Mouse (Mus musculus): ENCODE data around the gene Sap18. TPM values are rescaled to one million over a fixed set of nuclear protein-coding genes. Genes with fewer than 3 reads are reported as not detected.
"Not testable (repeated sequence)": the region's sequence is repeated elsewhere in the genome, so short reads cannot be mapped to it uniquely, and the experiment has no call there.

The Sap18 gene
- polyA plus RNA-seq, 1 experiment = 6.2 TPM

- Histone ChIP-seq H3K4me3 (ENCODE audit: extremely low read depth, insufficient read depth, insufficient read length) (no peak overlapping the region), H3K27me3 (ENCODE audit: control insufficient read depth, insufficient read depth, low read length) (no peaks in the 10 kb centered on the region), H3K4me1 (ENCODE audit: control insufficient read depth, insufficient read depth, insufficient read length) (no peaks in the 10 kb centered on the region), H3K36me3 (ENCODE audit: control insufficient read depth, insufficient read depth, low read length) (peaks cover 19% of the 10 kb centered on the region), H3K27ac (ENCODE audit: insufficient read depth, low read length) (no peak overlapping the region)
- no peak for TF ChIP-seq POLR2A (IDR thresholded peaks at IDR 0.05; ENCODE audit: low read depth, low read length)
- no peak for TF ChIP-seq CTCF (IDR thresholded peaks at IDR 0.05; ENCODE audit: extremely low read depth, insufficient read depth, insufficient read length, insufficient replicate concordance)
- 96% methylated on average over 2 of the region's 2 CpGs for WGBS
- DNase-seq (ENCODE audit: low read depth in 1 of 2, low spot score in 2 of 2) = no peak
Observed at GRCm38 (mm10) chr14:57848646-57849045, 50.7 kb downstream of the Sap18 start.

DNA sequence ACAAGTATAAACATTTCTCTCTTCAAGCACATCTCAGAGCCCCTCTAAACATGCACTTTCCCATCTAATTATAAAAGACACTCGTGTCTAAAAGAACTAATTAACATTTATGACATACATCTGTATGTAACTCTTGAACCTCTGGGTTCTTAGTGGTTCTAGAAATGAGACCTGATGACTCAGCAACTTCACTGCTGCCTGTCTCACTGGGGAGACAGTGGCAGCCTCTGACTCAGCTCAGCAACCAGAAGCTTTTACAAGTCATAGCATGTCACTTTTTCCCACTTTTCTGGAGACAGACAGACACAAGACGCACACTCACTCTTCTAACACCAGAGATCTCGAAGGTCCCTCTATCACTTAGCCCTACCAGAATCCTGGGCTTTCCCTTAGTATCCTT lies 52.4 kb downstream of the Sap18 start:
- WGBS = 82% methylated on average over 3 of the region's 3 CpGs

GRCm38 (mm10) chr14:57852961-57853360 lies 55.0 kb downstream of the Sap18 start:
- H3K27me3 ChIP-seq (ENCODE audit: control insufficient read depth, insufficient read depth, low read length) = no peaks in the 10 kb centered on the region
- H3K4me3 ChIP-seq (ENCODE audit: extremely low read depth, insufficient read depth, insufficient read length) = no peak overlapping the region
- no peak for DNase-seq (ENCODE audit: low read depth in 1 of 2, low spot score in 2 of 2)
- peaks cover 14% of the 10 kb centered on the region for H3K36me3 ChIP-seq (ENCODE audit: control insufficient read depth, insufficient read depth, low read length)
- no peak for TF ChIP-seq POLR2A (IDR thresholded peaks at IDR 0.05; ENCODE audit: low read depth, low read length)
- no peak for TF ChIP-seq CTCF (IDR thresholded peaks at IDR 0.05; ENCODE audit: extremely low read depth, insufficient read depth, insufficient read length, insufficient replicate concordance)
- no peaks in the 10 kb centered on the region for H3K4me1 ChIP-seq (ENCODE audit: control insufficient read depth, insufficient read depth, insufficient read length)
- no peak overlapping the region for H3K27ac ChIP-seq (ENCODE audit: insufficient read depth, low read length)
- WGBS = 97% methylated on average over 2 of the region's 2 CpGs

More for the DNA sequence above, 52.4 kb downstream of the Sap18 start:
- no peaks in the 10 kb centered on the region for H3K27me3 ChIP-seq (ENCODE audit: control insufficient read depth, insufficient read depth, low read length)
- DNase-seq (ENCODE audit: low read depth in 1 of 2, low spot score in 2 of 2) = no peak
- H3K27ac ChIP-seq (ENCODE audit: insufficient read depth, low read length) = no peak overlapping the region
- no peaks in the 10 kb centered on the region for H3K4me1 ChIP-seq (ENCODE audit: control insufficient read depth, insufficient read depth, insufficient read length)
- H3K4me3 ChIP-seq (ENCODE audit: extremely low read depth, insufficient read depth, insufficient read length) = no peak overlapping the region
- H3K36me3 ChIP-seq (ENCODE audit: control insufficient read depth, insufficient read depth, low read length) = peaks cover 13% of the 10 kb centered on the region
- TF ChIP-seq POLR2A (IDR thresholded peaks at IDR 0.05; ENCODE audit: low read depth, low read length) = no peak
- TF ChIP-seq CTCF (IDR thresholded peaks at IDR 0.05; ENCODE audit: extremely low read depth, insufficient read depth, insufficient read length, insufficient replicate concordance) = no peak

DNA sequence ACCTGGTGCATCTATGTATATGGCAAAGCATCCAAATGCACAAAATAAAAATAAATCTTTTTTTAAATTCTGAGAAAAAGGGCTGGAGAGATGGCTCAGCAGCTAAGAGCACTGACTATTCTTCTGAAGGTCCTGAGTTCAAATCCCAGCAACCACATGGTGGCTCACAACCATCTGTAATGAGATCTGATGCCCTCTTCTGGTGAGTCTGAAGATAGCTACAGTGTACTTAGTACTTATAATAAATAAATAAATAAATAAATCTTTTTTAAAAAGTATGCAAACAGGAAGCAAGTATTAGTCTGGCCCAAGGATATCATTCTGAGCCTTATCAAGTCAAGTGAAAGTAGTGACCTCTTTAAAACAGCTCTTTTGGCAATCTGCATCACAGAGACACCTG lies 58.1 kb downstream of the Sap18 start:
- H3K27ac ChIP-seq (ENCODE audit: insufficient read depth, low read length); H3K4me1 ChIP-seq (ENCODE audit: control insufficient read depth, insufficient read depth, insufficient read length); H3K27me3 ChIP-seq (ENCODE audit: control insufficient read depth, insufficient read depth, low read length); DNase-seq (ENCODE audit: low read depth in 1 of 2, low spot score in 2 of 2); H3K36me3 ChIP-seq (ENCODE audit: control insufficient read depth, insufficient read depth, low read length); H3K4me3 ChIP-seq (ENCODE audit: extremely low read depth, insufficient read depth, insufficient read length): not testable (repeated sequence)

Other genes starting within 250 kb of the Sap18 start
- gene Eef1akmt1, start 226.6 kb upstream of the Sap18 start, polyA plus RNA-seq (2012; rRNA removed) = 6.4 and 7.8 TPM in 2 replicates
- 2.2 and 2.4 TPM in 2 replicates for gene Xpo4, start 132.8 kb upstream of the Sap18 start, polyA plus RNA-seq (2012; rRNA removed)
- gene Gm49361, start 52.1 kb upstream of the Sap18 start, polyA plus RNA-seq (2012; rRNA removed) = 3.9 TPM in 1 of 2 replicates, not detected in the other
- gene Lats2, start 39.8 kb upstream of the Sap18 start, polyA plus RNA-seq (2012; rRNA removed) = 35.2 and 47.3 TPM in 2 replicates
- gene Ska3, start 28.0 kb downstream of the Sap18 start, polyA plus RNA-seq (2012; rRNA removed) = 0.84 and 0.85 TPM in 2 replicates
- 33.4 and 41.8 TPM in 2 replicates for gene Mrpl57, start 28.1 kb downstream of the Sap18 start, polyA plus RNA-seq (2012; rRNA removed)
- gene Zdhhc20, start 92.1 kb downstream of the Sap18 start, polyA plus RNA-seq (2012; rRNA removed) = 4.3 and 5.1 TPM in 2 replicates
- gene Micu2, start 201.1 kb downstream of the Sap18 start, polyA plus RNA-seq (2012; rRNA removed) = 10.7 and 19.9 TPM in 2 replicates

Data from spleen, adult 2 months (tissue).